Mouse (Mus musculus) lung, embryonic 14.5 days (tissue): Measurements from ENCODE around the gene Vps37b. TPM values are rescaled to one million over a fixed set of nuclear protein-coding genes. Genes with fewer than 3 reads are reported as not detected.

Experiments used
- ATAC-seq: fragments of 200-750 bp; cut with Nextera tagmentation; 2 replicates; pipeline ENCODE4 v1.8.0; 2017; ENCODE audit warnings: mild to moderate bottlenecking, moderate TSS enrichment, moderate library complexity; ENCODE audit not compliant: insufficient read depth
- DNase-seq: peaks from one replicate; pipeline ENCODE4 v3.0.0-alpha.2; 2015
- H3K27ac ChIP-seq: fragments of 300-500 bp; sonication (generic); 2 replicates; pipeline ENCODE4 v1.5.1; 2014; ENCODE audit warnings: low read depth, mild to moderate bottlenecking, moderate library complexity
- H3K27me3 ChIP-seq: fragments of 300-500 bp; sonication (generic); 2 replicates; pipeline ENCODE4 v1.6.1; 2014; ENCODE audit warnings: low read length, control low read depth; ENCODE audit not compliant: insufficient read depth
- H3K36me3 ChIP-seq: fragments of 300-500 bp; sonication (generic); 2 replicates; pipeline ENCODE4 v1.6.1; 2014; ENCODE audit warnings: control low read depth; ENCODE audit not compliant: insufficient read depth
- H3K4me1 ChIP-seq: fragments of 300-500 bp; sonication (generic); 2 replicates; pipeline ENCODE4 v1.6.1; 2014; ENCODE audit warnings: antibody characterized with exemption, control low read depth; ENCODE audit not compliant: insufficient read depth
- H3K4me2 ChIP-seq: fragments of 300-500 bp; sonication (generic); 2 replicates; pipeline ENCODE4 v1.6.1; 2014; ENCODE audit warnings: mild to moderate bottlenecking
- H3K4me3 ChIP-seq: fragments of 300-500 bp; sonication (generic); 2 replicates; pipeline ENCODE4 v1.5.1; 2014; ENCODE audit warnings: low read depth, low read length
- H3K9ac ChIP-seq: fragments of 300-500 bp; sonication (generic); 2 replicates; pipeline ENCODE4 v1.6.1; 2014
- H3K9me3 ChIP-seq: fragments of 300-500 bp; sonication (generic); 2 replicates; pipeline ENCODE4 v1.6.1; 2016; ENCODE audit warnings: low read depth, low read length, control low read depth
- CTCF ChIP-seq: IDR thresholded peaks from 2 replicates; pipeline ENCODE4 v1.5.1; 2016; ENCODE audit warnings: antibody characterized with exemption, low read depth
- WGBS: fragments of 180-500 bp; shearing (Covaris S2); extraction: QIAGEN DNeasy Blood & Tissue Kit; methylation state at CpG from one replicate; pipeline ENCODE4 v1.1.7; 2014; 5-methylcytosine and 5-hydroxymethylcytosine counted together
- polyA plus RNA-seq: library from polyadenylated mRNA; unstranded; fragments of >200 nt; fragmentation: Nextera tagmentation; extraction: Ambion mirVana; gene quantifications from 2 replicates; pipeline ENCODE4 v1.2.1, GENCODE M21; 2014

Gene Vps37b
- polyA plus RNA-seq, 1 experiment from 2014 or later = 39.3 TPM

- no peak overlapping the region for H3K4me2 ChIP-seq
- 90% methylated on average over 17 of the region's 17 CpGs for WGBS
- H3K36me3 ChIP-seq = peaks cover 53% of the 10 kb centered on the region
- no peaks in the 10 kb centered on the region for H3K27me3 ChIP-seq
- peaks cover 13% of the 10 kb centered on the region for H3K4me1 ChIP-seq
- no peak overlapping the region for H3K4me3 ChIP-seq
- no peak for ATAC-seq
- no peak overlapping the region for H3K27ac ChIP-seq
- TF ChIP-seq CTCF = no peak
- no peak overlapping the region for H3K9ac ChIP-seq
- H3K9me3 ChIP-seq = no peaks in the 10 kb centered on the region
- DNase-seq = no peak
These were observed 25.1 kb downstream of the Vps37b start for GRCm38 (mm10) chr5:124006891-124007491.

DNA sequence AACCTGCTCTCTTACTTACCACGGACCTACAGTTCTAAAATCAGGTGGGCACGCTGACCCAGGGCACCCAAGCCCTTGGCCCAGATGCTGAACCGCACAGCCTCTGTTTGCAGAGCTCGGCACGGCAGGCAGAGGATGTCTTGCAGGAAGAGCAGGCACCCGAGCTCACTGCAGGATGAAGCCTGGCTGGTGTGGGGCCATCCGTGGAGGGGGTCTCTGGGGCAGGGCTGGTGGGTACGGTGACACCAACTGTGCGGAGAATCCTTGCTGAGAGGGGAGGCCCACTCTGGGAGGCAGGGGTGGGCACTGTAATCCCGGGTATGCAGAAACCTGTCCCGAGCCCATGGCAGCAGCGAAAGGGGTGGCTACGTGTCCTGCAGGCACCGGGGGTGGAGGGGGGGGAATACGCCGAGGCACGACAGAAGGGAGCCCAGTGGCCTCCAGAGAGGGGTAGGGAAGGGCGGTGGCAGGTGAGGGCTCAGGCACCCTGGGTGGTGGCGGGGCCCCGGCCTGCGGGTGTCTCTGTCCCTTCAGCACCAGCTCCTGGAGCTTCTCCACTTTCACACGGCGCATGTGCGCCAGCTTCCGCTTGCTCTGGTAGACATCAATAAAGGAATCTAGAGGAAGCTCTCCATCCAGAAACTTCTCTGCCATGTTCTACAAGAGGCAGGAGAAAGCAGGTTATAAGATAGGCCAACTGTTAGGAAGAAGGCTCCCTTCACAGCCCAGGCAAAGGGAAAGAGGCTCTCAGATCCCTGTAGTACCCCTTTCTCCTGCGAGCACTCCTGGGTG lies 25.8 kb downstream of the Vps37b start:
- H3K4me3 ChIP-seq = no peak overlapping the region
- TF ChIP-seq CTCF = no peak
- WGBS = 82% methylated on average over 26 of the region's 26 CpGs
- DNase-seq = no peak
- H3K27me3 ChIP-seq = no peaks in the 10 kb centered on the region
- H3K4me2 ChIP-seq = no peak overlapping the region
- H3K9ac ChIP-seq = no peak overlapping the region
- peaks cover 6% of the 10 kb centered on the region; the same call in 1 of the 2 replicates for H3K4me1 ChIP-seq
- H3K27ac ChIP-seq = no peak overlapping the region
- no peak for ATAC-seq
- no peaks in the 10 kb centered on the region for H3K9me3 ChIP-seq
- peaks cover 53% of the 10 kb centered on the region for H3K36me3 ChIP-seq

DNA sequence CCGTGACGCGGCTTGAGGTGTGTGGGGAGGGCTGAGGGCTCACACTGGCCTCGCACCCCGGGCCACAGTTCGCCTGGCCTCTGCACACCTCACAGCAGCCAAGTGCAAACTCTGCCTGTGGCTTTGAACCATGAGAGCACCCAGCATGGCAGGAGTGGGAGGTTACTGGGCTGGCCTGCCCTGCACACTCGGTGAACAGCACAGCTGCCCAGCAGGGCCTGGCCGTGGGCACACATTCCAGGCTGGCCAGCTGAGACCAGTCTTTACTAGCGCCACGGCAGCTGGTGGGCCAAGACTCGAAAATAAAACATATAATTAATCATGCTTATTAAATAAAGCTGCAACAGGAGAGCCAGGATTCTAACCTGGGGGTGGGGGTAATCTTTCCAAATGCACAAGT lies 26.5 kb downstream of the Vps37b start:
- peaks cover 53% of the 10 kb centered on the region for H3K36me3 ChIP-seq
- WGBS = 71% methylated on average over 11 of the region's 11 CpGs
- no peak overlapping the region for H3K4me2 ChIP-seq
- no peaks in the 10 kb centered on the region for H3K27me3 ChIP-seq
- H3K9me3 ChIP-seq = no peaks in the 10 kb centered on the region
- no peak overlapping the region for H3K4me3 ChIP-seq
- ATAC-seq (no peak), DNase-seq (no peak)
- no peak overlapping the region for H3K27ac ChIP-seq
- no peak for TF ChIP-seq CTCF
- H3K4me1 ChIP-seq = peaks cover 2% of the 10 kb centered on the region; the same call in 1 of the 2 replicates
- H3K9ac ChIP-seq = no peak overlapping the region

DNA sequence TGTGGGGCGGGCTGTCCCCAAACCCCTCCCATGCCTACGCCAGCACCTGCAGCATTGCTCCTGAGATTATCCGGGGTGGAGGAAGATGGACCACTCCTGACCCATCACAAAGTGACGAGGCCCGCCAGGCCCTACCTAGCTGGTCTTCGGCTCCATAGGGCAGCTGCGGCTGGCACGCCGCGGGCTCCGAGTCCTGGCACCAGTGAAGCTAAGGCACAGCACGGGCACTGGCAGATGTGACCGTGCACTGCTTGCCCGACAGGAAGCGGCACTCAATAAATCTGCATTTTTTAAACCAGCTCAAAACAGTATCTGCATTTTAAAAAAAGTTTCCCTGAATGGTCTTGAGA lies 26.9 kb downstream of the Vps37b start:
- Histone ChIP-seq H3K9ac (no peak overlapping the region), H3K4me2 (no peak overlapping the region), H3K4me3 (no peak overlapping the region), H3K27ac (no peak overlapping the region), H3K9me3 (no peaks in the 10 kb centered on the region), H3K36me3 (peaks cover 53% of the 10 kb centered on the region), H3K27me3 (no peaks in the 10 kb centered on the region), H3K4me1 (no peaks in the 10 kb centered on the region; the same call in 1 of the 2 replicates)
- 90% methylated on average over 15 of the region's 15 CpGs for WGBS
- DNase-seq = no peak
- ATAC-seq = no peak
- no peak for TF ChIP-seq CTCF

DNA sequence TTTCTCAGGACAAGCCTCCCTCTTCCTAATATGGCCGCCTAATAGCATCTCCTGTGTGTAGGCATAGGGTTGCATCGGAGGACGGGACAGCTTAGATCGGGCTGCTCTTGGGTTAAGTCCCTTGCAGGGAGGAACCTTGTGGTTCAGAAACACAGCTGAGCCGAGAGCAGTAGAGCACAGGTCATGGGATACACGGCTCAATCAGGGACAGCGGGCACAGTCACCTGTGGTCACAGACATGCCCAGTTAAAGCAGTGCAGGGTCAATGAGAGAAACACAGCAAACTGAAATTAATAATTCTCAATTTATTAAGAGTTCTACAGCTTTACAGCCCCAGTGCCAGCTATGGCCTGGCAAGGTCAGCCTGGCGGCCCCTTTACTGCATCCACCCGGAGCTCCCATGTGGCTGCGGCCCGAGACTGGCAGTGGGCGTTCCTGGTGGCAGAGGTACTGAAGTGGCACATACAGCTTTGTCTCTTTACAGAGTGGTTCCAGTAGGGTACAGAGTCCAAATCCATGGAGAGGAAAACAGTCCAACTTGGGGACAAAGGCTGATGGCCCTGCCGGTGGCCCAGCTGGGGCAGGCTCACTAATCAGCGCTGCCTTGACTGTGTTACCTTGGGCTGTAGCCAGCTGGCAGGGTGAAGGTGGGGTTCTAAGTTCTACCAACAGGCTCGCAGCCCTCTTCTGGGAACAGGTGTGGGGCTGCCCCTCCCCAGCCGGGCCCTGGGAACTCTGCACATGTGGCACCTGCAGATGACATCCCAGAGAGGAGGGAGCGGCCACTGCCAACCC lies 27.5 kb downstream of the Vps37b start:
- no peak overlapping the region for H3K9ac ChIP-seq
- H3K4me1 ChIP-seq = no peaks in the 10 kb centered on the region
- DNase-seq = no peak
- H3K27ac ChIP-seq = no peak overlapping the region
- no peak for TF ChIP-seq CTCF
- no peaks in the 10 kb centered on the region for H3K9me3 ChIP-seq
- H3K36me3 ChIP-seq = peaks cover 53% of the 10 kb centered on the region
- 88% methylated on average over 16 of the region's 17 CpGs for WGBS
- no peak overlapping the region for H3K4me2 ChIP-seq
- ATAC-seq = no peak
- H3K4me3 ChIP-seq = no peak overlapping the region
- H3K27me3 ChIP-seq = no peaks in the 10 kb centered on the region

GRCm38 (mm10) chr5:124003375-124003774 lies 28.7 kb downstream of the Vps37b start:
- 57% methylated on average over 4 of the region's 4 CpGs for WGBS
- no peak overlapping the region for H3K9ac ChIP-seq
- no peak for DNase-seq
- no peak overlapping the region for H3K27ac ChIP-seq
- peaks cover 44% of the 10 kb centered on the region for H3K36me3 ChIP-seq
- no peaks in the 10 kb centered on the region for H3K27me3 ChIP-seq
- no peak for ATAC-seq
- H3K4me2 ChIP-seq = no peak overlapping the region
- no peak for TF ChIP-seq CTCF
- H3K4me1 ChIP-seq = no peaks in the 10 kb centered on the region
- H3K4me3 ChIP-seq = no peak overlapping the region
- no peaks in the 10 kb centered on the region for H3K9me3 ChIP-seq

- peaks cover 39% of the 10 kb centered on the region for H3K36me3 ChIP-seq
- ATAC-seq (no peak), DNase-seq (no peak)
- no peak overlapping the region for H3K4me2 ChIP-seq
- H3K27me3 ChIP-seq = no peaks in the 10 kb centered on the region
- TF ChIP-seq CTCF = no peak
- no peaks in the 10 kb centered on the region for H3K4me1 ChIP-seq
- no peaks in the 10 kb centered on the region for H3K9me3 ChIP-seq
- H3K9ac ChIP-seq = no peak overlapping the region
- H3K4me3 ChIP-seq = no peak overlapping the region
- no peak overlapping the region for H3K27ac ChIP-seq
- 75% methylated on average over 2 of the region's 2 CpGs for WGBS
These were observed 29.2 kb downstream of the Vps37b start for GRCm38 (mm10) chr5:124002876-124003275.
